Mouse (Mus musculus): ENCODE data around the gene Vkorc1l1.

- TF ChIP-seq CTCF (IDR thresholded peaks at IDR 0.05; ENCODE audit: low read depth, low read length) (no peak), POLR2A (IDR thresholded peaks at IDR 0.05; ENCODE audit: extremely low read depth, insufficient read depth, low read length) (no peak)
These were observed 36.0 kb downstream of the Vkorc1l1 start for GRCm38 (mm10) chr5:129977768-129978167.
